Mouse (Mus musculus) kidney, adult 2 months (tissue): ENCODE measurements around the gene Trpv6. TPM values are rescaled to one million over a fixed set of nuclear protein-coding genes. Genes with fewer than 3 reads are reported as not detected.

Source experiments
- DNase-seq: peaks from one replicate; pipeline ENCODE4 v3.0.0; 2021
- H3K27ac ChIP-seq: fragments of 200-500 bp; 2 replicates; pipeline ENCODE4 v1.5.1; 2012; ENCODE audit warnings: low read depth, low read length, control low read depth, inconsistent platforms; ENCODE audit not compliant: insufficient read depth
- H3K27me3 ChIP-seq: fragments of 200-500 bp; replicated peaks from 2 replicates; pipeline ENCODE4 v1.6.1; 2012; ENCODE audit warnings: mild to moderate bottlenecking, moderate library complexity, low read length, inconsistent platforms; ENCODE audit not compliant: control insufficient read depth, insufficient read depth
- H3K36me3 ChIP-seq: fragments of 200-500 bp; 2 replicates; pipeline ENCODE4 v1.6.1; 2012; ENCODE audit warnings: mild to moderate bottlenecking, moderate library complexity, low read length, inconsistent platforms; ENCODE audit not compliant: control insufficient read depth, insufficient read depth
- H3K4me1 ChIP-seq: fragments of 200-500 bp; 2 replicates; pipeline ENCODE4 v1.6.1; 2011; ENCODE audit warnings: low read length; ENCODE audit not compliant: control insufficient read depth, insufficient read depth
- H3K4me3 ChIP-seq: fragments of 200-500 bp; 2 replicates; pipeline ENCODE4 v1.5.1; 2011; ENCODE audit warnings: mild to moderate bottlenecking, low read depth, low read length, control low read depth; ENCODE audit not compliant: insufficient read depth
- CTCF ChIP-seq: fragments of 200-500 bp; conservative IDR thresholded peaks from 2 replicates; pipeline ENCODE4 v1.5.1; 2011; ENCODE audit warnings: low read depth, mild to moderate bottlenecking, control low read depth, low read length, moderate library complexity, mixed read lengths; ENCODE audit not compliant: insufficient read depth, insufficient read length
- POLR2A ChIP-seq: fragments of 200-500 bp; IDR thresholded peaks from one replicate; pipeline ENCODE4 v1.6.1; 2011; ENCODE audit warnings: low read depth, low read length, control low read depth
- WGBS: fragments of 180-500 bp; shearing (Covaris S2); methylation state at CpG from one replicate; pipeline ENCODE4 v1.1.7; 2018; 5-methylcytosine and 5-hydroxymethylcytosine counted together
- polyA plus RNA-seq: library from polyadenylated mRNA; depleted of rRNA; stranded (reverse); fragments of >200 nt; gene quantifications from 2 replicates; pipeline ENCODE4 v1.2.3, GENCODE M21; 2012

Gene Trpv6
- polyA plus RNA-seq, 1 experiment = 0.72 TPM

DNA sequence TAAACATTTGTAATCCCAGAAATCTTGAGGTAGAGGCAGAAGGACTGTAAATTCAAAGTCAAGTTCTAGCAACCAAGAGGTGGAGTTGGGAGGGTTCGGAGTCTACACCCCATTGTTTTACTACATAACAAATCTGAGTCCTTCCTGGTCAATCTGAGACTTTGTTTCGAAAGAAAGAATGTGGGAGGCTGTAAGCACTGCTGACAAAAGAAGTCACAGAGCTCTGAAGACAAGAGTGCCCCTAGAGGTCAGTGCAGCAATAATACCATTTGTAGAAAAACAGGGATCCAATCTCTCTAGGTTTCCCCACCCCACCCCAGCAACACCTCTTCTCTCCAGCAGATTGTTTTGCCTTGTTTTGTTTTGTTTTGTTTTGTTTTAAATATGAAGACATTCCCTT, 26.1 kb upstream of the Trpv6 start:
- H3K27ac ChIP-seq = no peak overlapping the region
- TF ChIP-seq POLR2A = no peak
- TF ChIP-seq CTCF = no peak
- no peaks in the 10 kb centered on the region for H3K36me3 ChIP-seq
- H3K4me3 ChIP-seq = no peak overlapping the region
- H3K27me3 ChIP-seq = no peaks in the 10 kb centered on the region
- H3K4me1 ChIP-seq = no peaks in the 10 kb centered on the region
- DNase-seq = peak; percentile 28
- WGBS = 21% methylated on average over 2 of the region's 2 CpGs

DNA sequence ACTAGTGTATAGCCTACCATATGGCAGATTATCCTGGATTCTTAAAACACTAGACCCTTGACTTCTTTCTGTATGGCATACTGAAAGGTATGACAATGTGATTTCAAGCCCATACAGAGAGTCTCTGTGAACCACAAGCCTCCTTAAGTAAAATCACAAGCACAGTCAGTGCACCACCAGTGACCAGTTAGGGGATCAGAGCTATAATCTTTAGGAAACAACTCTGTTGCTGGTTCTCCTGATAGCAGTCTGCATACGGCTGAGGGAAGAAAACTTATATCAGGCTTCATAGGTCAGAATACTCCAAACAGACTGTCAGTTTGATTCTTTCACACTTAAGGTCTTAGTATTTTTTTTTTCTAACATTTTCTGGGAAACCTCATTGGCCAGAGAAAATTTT, 22.3 kb upstream of the Trpv6 start:
- no peak for TF ChIP-seq POLR2A
- no peak for TF ChIP-seq CTCF
- H3K27ac ChIP-seq = no peak overlapping the region
- H3K4me3 ChIP-seq = no peak overlapping the region
- H3K4me1 ChIP-seq = no peaks in the 10 kb centered on the region
- DNase-seq = no peak
- H3K36me3 ChIP-seq = no peaks in the 10 kb centered on the region
- 56% methylated on average over 1 of the region's 1 CpGs for WGBS
- H3K27me3 ChIP-seq = no peaks in the 10 kb centered on the region

DNA sequence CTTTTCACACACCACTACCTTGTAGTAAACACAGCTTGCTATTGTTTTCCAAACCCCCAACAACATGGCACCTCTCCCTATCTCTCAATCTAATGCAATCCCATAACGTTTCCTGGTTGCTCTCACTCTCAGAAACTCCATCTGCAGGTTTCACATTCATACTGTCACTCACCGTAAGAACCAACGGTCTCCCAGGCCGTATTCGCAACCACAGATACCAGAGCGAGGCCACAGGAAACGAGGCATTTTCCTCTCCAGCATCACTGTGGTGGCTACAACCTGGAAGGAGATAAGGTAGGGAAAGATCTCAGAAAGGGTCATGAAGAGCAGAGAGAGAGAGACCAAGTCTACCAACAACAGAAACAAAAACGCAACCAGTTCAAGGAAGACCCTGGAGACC, 18.4 kb upstream of the Trpv6 start:
- DNase-seq = no peak
- H3K4me1 ChIP-seq = no peaks in the 10 kb centered on the region
- TF ChIP-seq CTCF = no peak
- TF ChIP-seq POLR2A = no peak
- no peak overlapping the region for H3K4me3 ChIP-seq
- H3K27me3 ChIP-seq = no peaks in the 10 kb centered on the region; the same call in 1 of the 2 replicates
- H3K27ac ChIP-seq = no peak overlapping the region
- no peaks in the 10 kb centered on the region for H3K36me3 ChIP-seq
- WGBS = 80% methylated on average over 8 of the region's 8 CpGs

DNA sequence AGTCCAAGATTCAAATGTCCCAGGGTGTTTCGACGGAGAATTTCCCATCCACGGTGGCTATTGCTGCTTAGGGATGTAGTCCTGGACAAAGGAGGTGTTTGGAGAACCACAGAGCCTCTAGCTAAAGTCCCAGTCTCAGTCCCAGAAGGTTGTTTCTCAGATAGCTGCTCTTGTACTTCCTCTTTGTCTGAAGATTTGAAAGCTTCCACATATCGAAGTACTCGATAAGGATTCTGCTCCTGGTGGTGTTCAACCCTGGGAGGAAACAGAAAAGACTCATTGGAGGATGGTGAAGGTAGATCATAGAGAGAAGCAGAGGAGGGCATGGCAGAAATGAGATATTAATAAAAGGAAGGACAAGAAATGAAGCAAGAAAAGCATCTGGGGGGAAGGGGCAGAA, 17.0 kb upstream of the Trpv6 start:
- H3K4me1 ChIP-seq = no peaks in the 10 kb centered on the region
- no peak for DNase-seq
- H3K4me3 ChIP-seq = no peak overlapping the region
- no peaks in the 10 kb centered on the region for H3K36me3 ChIP-seq
- TF ChIP-seq POLR2A (no peak), CTCF (no peak)
- H3K27ac ChIP-seq = no peak overlapping the region
- H3K27me3 ChIP-seq = no peaks in the 10 kb centered on the region; the same call in 1 of the 2 replicates
- WGBS = 91% methylated on average over 5 of the region's 5 CpGs

DNA sequence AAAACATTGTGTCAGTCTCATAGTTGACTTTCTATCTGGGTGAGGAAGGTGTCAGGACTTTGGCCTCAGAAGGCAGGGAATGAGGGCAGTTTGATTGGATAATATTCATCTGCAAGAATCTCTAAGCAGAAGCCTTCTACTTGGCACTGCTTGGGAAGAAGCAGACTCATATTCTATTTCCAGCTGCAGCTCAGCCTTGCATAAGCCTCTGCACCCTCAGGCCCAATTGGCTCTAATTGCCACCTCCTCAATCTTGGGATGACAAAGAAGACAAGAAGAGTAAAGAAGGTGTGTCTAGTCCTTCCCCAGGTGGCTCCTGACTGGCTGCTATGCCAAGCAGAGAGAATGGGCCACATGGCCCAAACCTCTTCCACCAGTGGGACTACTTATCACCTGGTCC, 10.5 kb upstream of the Trpv6 start:
- Histone ChIP-seq H3K4me1 (no peaks in the 10 kb centered on the region), H3K4me3 (no peak overlapping the region), H3K27me3 (no peaks in the 10 kb centered on the region; the same call in 1 of the 2 replicates), H3K27ac (no peak overlapping the region), H3K36me3 (no peaks in the 10 kb centered on the region)
- TF ChIP-seq CTCF (no peak), POLR2A (no peak)
- DNase-seq = no peak

DNA sequence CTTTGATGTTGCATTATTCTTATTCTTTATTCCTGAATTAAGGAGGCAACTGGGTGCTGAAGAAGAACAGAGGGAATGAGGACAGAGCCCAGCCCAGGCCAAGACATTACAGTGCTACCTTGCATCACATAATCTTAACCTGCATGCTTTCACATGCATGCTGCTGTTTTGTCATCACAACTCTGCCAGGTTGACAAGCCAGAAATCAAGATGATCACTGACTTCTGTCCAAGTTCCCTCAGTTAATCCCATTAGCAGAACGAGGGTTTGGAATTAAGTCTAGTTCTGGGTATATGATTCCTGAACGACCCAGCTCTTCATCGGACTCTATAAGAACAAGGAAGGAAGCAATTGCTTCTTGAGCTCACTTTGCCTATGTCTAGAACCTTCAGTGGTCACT, 10.0 kb upstream of the Trpv6 start:
- WGBS = 85% methylated on average over 3 of the region's 3 CpGs
- TF ChIP-seq CTCF (no peak), POLR2A (no peak)
- Histone ChIP-seq H3K27me3 (no peaks in the 10 kb centered on the region; the same call in 1 of the 2 replicates), H3K4me3 (no peak overlapping the region), H3K4me1 (no peaks in the 10 kb centered on the region), H3K36me3 (no peaks in the 10 kb centered on the region), H3K27ac (no peak overlapping the region)
- no peak for DNase-seq

DNA sequence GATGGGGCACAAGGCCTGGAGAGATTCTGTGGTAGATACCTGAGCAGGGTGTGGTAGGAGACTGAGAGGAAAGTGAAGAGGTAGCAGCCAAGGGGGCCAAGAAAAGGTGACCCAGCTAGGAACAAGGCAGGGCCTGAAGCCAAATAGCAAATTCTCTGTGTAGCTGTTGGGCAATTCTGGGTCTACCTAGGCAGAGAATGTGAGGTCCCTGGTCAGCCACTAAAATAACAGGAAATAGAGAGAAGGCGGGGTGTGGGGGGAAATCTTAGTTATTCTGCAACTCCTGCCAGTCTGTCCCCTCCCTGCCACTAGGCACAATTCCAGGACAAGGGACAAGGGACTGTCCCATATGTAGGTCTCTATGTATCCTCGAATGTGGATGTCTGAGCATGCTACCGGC, 7.0 kb upstream of the Trpv6 start:
- DNase-seq = no peak
- 81% methylated on average over 3 of the region's 3 CpGs for WGBS
- TF ChIP-seq CTCF (no peak), POLR2A (no peak)
- no peak overlapping the region for H3K4me3 ChIP-seq
- H3K4me1 ChIP-seq = no peaks in the 10 kb centered on the region
- no peaks in the 10 kb centered on the region for H3K36me3 ChIP-seq
- no peaks in the 10 kb centered on the region for H3K27me3 ChIP-seq
- no peak overlapping the region for H3K27ac ChIP-seq

DNA sequence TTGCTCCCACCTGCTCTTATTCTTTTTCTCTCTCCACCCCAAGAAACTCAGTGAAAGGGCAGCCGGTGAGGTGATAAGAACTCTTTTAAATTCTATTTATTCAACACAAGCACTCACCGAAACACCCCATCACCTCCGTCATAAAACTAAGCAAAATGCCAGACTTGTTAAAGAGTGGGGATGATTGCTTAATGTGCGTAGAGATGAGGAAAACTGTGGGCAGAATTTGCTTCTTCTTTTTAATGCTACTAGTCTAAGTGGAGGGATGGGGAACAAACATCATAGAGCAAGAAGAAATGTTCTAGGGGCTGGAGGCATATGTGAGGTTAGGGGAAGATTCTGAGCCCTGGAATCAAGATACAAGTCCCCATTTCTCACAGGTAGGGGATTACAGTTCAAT, 6.6 kb upstream of the Trpv6 start:
- no peak for DNase-seq
- no peak overlapping the region for H3K4me3 ChIP-seq
- TF ChIP-seq CTCF = no peak
- no peak for TF ChIP-seq POLR2A
- H3K27ac ChIP-seq = no peak overlapping the region
- 75% methylated on average over 4 of the region's 4 CpGs for WGBS
- H3K27me3 ChIP-seq = no peaks in the 10 kb centered on the region
- H3K4me1 ChIP-seq = no peaks in the 10 kb centered on the region
- H3K36me3 ChIP-seq = no peaks in the 10 kb centered on the region
